Mouse (Mus musculus): ENCODE data around the gene Fra10ac1. TPM values are rescaled to one million over a fixed set of nuclear protein-coding genes. Genes with fewer than 3 reads are reported as not detected.

The Fra10ac1 gene
- polyA plus RNA-seq (2015; fragmentation: Nextera tagmentation; extraction: Ambion mirVana): 33.7 and 37.4 TPM in 2 replicates

DNA sequence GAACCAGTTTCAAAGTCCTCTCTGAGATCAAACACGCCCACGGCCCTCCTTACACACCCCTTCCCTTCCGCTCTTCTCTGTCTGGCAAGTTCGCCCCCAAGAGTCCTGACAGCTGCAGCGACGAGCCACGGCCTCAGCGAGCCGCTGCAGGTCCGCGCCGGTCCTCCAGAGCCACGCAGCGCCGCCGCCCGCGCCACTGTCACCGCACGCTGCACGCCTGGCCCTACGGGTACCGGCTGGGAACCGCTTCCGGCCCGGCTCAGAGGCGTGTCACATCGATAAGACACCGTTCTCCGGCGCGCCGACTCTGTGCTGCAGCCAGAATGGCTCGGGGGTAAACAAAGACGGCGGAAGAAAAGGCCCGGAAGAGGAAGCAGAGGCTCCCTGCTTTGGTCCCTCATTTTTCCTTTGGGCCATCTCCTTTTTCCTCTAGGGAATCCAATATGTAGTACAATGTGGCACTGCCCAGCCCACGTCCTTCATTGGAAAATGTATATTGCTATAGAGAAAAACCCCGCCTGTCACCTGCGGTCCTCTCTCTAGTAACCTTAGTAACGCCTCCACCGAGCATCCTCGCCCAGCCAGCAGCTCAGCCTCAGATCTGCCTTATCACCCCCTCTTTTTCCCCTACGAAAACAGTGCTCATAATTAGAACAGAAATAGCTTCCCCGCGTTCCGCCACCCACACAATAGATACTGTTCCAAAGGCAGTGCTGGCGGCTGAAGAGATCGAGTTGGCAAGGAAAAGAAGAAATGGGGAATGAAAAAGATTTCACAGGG, at the start of gene Fra10ac1:
Gene Fra10ac1, minus strand, starts transcription at position 252 of the 780 bp plus-strand sequence.
- Histone ChIP-seq H3K9ac (peak within 1 kb of the TSS; percentile 33), H3K27ac (peak within 1 kb of the TSS; percentile 93), H3K4me3 (replicated peaks) (peak within 1 kb of the TSS; percentile 82), H3K27me3 (replicated peaks) (no peaks in the 10 kb centered on the region), H3K9me3 (no peaks in the 10 kb centered on the region), H3K36me3 (no peaks in the 10 kb centered on the region), H3K4me1 (peaks cover 5% of the 10 kb centered on the region; the same call in 1 of the 2 replicates), H3K4me2 (peak within 1 kb of the TSS; percentile 78)
- ATAC-seq (ENCODE audit: insufficient read depth, low FRiP score, low read depth): peak; percentile 96
- WGBS: under 1% methylated on average over 49 of the region's 49 CpGs

DNA sequence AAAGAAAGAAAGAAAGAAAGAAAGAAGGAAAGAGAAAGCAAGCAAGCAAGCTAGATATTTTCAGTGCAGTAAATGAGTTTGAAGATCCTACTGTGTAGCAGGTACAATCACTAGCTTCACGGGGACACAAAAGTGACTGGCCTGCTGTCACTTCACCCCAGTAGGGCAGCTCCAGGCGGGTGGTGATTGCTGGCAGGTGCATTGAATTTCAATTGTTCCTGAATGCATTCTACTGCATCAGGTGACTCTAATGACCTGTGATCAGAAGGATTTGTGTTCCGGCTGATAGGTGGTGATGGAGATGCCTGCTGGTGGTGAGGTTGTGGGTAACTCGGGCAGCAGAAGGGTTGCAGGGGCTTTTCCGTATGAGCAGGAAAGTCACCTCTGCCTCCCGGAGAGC, 47.1 kb upstream of the Fra10ac1 start:
- Histone ChIP-seq H3K9ac (no peak overlapping the region), H3K27me3 (replicated peaks) (no peaks in the 10 kb centered on the region), H3K4me3 (replicated peaks) (no peak overlapping the region), H3K9me3 (no peaks in the 10 kb centered on the region), H3K4me2 (no peak overlapping the region), H3K4me1 (no peaks in the 10 kb centered on the region), H3K36me3 (no peaks in the 10 kb centered on the region), H3K27ac (no peak overlapping the region)
- 35% methylated on average over 6 of the region's 6 CpGs for WGBS
- ATAC-seq (ENCODE audit: insufficient read depth, low FRiP score, low read depth): no peak

DNA sequence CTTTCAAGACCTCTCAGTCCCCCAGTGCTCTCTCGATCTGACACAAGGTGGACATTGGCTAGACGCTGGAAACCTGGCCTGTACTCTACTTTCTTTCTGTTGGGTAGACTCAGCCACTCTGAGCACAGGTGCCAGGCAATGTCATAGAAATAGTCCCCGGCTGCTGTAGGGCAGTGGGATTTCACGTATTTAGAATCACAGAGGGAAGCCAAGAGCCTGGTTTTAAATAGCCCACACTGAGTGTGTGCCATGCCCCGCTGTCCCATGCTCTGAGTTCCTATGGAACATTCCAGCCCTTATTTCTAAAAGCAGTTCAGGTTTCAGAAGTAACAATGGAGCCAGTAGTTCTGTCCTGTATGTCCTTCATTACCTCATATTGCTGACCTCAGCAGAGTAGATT, 43.5 kb upstream of the Fra10ac1 start:
- Histone ChIP-seq H3K4me3 (replicated peaks) (no peak overlapping the region), H3K9ac (no peak overlapping the region), H3K9me3 (no peaks in the 10 kb centered on the region), H3K27me3 (replicated peaks) (no peaks in the 10 kb centered on the region; the same call in 1 of the 2 replicates), H3K36me3 (no peaks in the 10 kb centered on the region), H3K27ac (no peak overlapping the region), H3K4me2 (no peak overlapping the region), H3K4me1 (no peaks in the 10 kb centered on the region)
- ATAC-seq (ENCODE audit: insufficient read depth, low FRiP score, low read depth): no peak
- WGBS: 79% methylated on average over 5 of the region's 5 CpGs

DNA sequence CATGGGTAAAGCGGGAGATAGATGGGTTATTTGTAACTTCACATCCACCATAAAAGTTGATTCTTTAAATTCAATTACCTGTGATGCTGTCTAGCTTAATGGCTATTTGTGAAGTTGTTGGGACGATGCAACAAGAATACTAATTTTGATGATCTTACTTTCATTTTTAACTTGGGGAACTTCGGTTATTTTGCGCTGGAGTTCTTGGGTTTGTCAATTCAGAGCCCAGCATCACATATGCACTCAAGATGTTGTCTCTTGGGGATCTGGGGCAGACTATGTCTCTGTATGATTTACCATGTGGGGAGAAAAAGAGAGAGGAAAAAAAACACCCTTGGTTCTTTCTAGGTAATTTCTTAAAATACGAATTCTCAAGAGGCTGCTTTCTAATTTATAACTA, 41.8 kb upstream of the Fra10ac1 start:
- 86% methylated on average over 5 of the region's 5 CpGs for WGBS
- no peak for ATAC-seq (ENCODE audit: insufficient read depth, low FRiP score, low read depth)

DNA sequence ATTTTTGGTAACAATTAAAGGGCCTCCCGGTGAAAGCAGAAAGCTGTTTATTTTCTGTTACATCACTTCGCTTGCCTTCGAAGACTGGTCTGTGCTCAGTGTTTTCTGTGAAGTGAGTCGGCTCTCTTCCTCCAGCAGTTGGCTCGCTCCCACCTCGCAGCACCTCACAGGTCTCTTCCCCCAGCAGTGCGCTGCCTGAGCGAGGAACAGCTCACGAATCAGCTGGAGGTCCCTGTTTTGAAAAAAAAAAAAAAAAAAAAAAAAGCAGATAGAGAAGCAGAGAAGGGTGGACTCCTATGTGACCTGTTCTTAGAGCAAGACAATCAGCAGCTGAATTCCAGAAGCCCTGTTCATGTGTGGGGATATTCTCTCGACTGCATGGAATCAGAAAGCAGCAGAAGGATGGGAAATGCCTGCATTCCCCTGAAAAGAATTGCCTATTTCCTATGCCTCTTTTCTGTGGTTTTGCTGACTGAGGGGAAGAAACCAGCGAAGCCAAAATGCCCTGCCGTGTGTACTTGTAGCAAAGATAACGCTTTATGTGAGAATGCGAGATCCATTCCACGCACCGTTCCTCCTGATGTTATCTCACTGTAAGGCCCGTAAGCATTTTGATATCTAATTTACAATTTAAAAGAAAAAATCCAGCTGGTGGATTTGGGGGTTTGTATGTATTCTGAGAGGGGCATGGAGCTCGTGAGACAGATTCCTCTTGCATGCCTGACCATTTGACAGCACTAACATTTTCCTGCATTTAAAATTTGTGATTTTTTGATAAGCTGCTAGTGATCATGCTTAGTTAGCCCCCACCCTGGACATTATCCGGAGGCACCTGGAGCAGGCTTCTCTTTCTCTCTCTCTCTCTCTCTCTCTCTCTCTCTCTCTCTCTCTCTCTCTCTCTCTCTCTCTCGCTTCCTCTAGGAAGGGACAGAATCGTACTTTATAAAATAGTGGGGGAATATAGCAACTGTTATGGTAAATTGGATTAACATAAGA, 40.8 kb upstream of the Fra10ac1 start, which contains the start of gene Lgi1:
Gene Lgi1, plus strand, starts transcription at position 32 of the 996 bp plus-strand sequence.
- H3K27me3 ChIP-seq (replicated peaks): no peaks in the 10 kb centered on the region; the same call in 1 of the 2 replicates
- WGBS: 23% methylated on average over 21 of the region's 21 CpGs
- H3K27ac ChIP-seq: no peak within 1 kb of the TSS
- H3K36me3 ChIP-seq: no peaks in the 10 kb centered on the region
- H3K4me1 ChIP-seq: no peaks in the 10 kb centered on the region
- no peak within 1 kb of the TSS for H3K4me3 ChIP-seq (replicated peaks)
- H3K9ac ChIP-seq: no peak within 1 kb of the TSS
- no peak for ATAC-seq (ENCODE audit: insufficient read depth, low FRiP score, low read depth)
- H3K9me3 ChIP-seq: no peaks in the 10 kb centered on the region
- H3K4me2 ChIP-seq: peak within 1 kb of the TSS; percentile 41

More for the DNA sequence above, 41.8 kb upstream of the Fra10ac1 start:
- H3K36me3 ChIP-seq: no peaks in the 10 kb centered on the region
- no peak overlapping the region for H3K4me3 ChIP-seq (replicated peaks)
- H3K9me3 ChIP-seq: no peaks in the 10 kb centered on the region
- H3K27ac ChIP-seq: no peak overlapping the region
- no peak overlapping the region for H3K4me2 ChIP-seq
- H3K27me3 ChIP-seq (replicated peaks): no peaks in the 10 kb centered on the region; the same call in 1 of the 2 replicates
- H3K4me1 ChIP-seq: no peaks in the 10 kb centered on the region
- no peak overlapping the region for H3K9ac ChIP-seq

DNA sequence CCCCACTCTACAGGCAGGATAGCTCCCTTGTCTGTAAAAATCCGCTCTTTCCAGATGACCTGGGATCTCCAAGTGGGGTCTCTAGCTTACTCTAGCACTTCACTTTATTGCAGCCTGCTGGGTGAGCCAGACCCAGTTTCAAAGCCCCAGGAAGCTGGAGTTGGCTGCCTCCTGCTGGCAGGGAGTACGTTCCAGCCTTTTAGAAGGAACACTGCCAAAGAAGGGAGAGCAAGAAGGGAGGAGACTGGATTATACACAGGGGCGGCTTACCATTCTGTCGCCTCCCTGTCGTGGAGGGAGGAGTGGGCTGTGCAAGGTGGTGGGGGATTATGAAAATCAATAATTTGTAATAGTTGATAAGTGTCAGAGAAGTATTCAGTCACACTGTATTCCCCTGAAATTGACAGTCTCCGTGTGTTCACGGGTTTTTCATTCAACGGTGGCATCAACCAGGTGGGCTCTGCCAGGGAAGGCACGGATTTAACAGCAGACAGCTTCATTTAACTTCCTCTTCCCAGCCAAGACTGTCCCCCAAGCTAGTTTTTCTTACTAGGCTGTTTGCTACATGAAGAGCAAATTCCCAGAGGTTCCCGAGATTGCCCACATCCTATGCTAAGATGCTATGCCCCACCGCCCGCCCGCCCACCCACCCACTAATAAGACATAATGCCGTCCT, 40.0 kb upstream of the Fra10ac1 start:
- peak overlapping the region; percentile 41 for H3K4me2 ChIP-seq
- no peak for ATAC-seq (ENCODE audit: insufficient read depth, low FRiP score, low read depth)
- no peaks in the 10 kb centered on the region for H3K36me3 ChIP-seq
- H3K27me3 ChIP-seq (replicated peaks): no peaks in the 10 kb centered on the region; the same call in 1 of the 2 replicates
- no peaks in the 10 kb centered on the region for H3K9me3 ChIP-seq
- no peaks in the 10 kb centered on the region for H3K4me1 ChIP-seq
- H3K27ac ChIP-seq: no peak overlapping the region
- H3K9ac ChIP-seq: no peak overlapping the region
- no peak overlapping the region for H3K4me3 ChIP-seq (replicated peaks)
- WGBS: 22% methylated on average over 14 of the region's 14 CpGs

DNA sequence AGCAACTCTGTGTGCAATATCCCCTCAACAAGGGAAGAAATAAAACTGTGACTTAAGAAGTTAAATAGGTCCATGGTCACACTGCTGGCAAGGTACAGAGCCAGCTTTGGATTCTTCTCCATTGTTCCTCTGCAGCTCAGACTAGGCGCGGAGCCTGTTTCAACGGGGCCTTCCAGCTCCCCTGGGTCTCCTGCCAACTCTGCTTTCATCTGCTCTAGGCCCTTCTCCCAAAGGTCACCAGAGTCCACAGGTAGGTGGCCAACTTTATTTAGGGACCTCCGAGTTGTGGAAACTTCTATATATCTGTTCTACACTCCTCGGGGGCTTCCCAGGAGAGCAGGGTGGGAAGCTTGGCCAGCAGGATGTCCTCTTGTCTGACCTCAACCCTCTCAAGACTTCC, 37.4 kb upstream of the Fra10ac1 start:
- Histone ChIP-seq H3K4me2 (no peak overlapping the region), H3K4me1 (no peaks in the 10 kb centered on the region), H3K9me3 (no peaks in the 10 kb centered on the region), H3K36me3 (no peaks in the 10 kb centered on the region), H3K9ac (no peak overlapping the region), H3K27ac (no peak overlapping the region), H3K27me3 (replicated peaks) (no peaks in the 10 kb centered on the region; the same call in 1 of the 2 replicates), H3K4me3 (replicated peaks) (no peak overlapping the region)
- 79% methylated on average over 5 of the region's 5 CpGs for WGBS
- ATAC-seq (ENCODE audit: insufficient read depth, low FRiP score, low read depth): no peak

DNA sequence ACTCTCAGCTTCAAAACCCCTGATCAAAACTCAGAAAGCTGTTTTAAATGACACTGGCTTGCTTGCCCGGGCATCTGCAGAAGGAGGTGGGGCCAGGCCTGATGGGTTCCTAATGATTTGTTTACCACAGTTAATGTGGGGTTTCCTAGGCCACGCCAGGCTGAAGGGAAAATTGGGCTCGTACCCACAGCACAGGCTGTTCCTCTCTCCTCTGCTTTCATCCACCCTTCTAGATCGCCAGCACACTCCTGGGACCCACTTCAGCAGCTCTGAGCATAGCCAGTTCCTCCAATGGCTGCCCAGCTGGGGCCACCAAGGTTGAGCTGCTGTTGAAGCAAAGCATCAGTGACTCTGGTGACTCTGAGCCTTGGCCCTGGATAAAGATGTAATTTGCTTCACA, 36.4 kb upstream of the Fra10ac1 start:
- 39% methylated on average over 4 of the region's 4 CpGs for WGBS
- Histone ChIP-seq H3K9ac (no peak overlapping the region), H3K4me2 (no peak overlapping the region), H3K27ac (no peak overlapping the region), H3K9me3 (no peaks in the 10 kb centered on the region), H3K4me3 (replicated peaks) (no peak overlapping the region), H3K36me3 (no peaks in the 10 kb centered on the region), H3K27me3 (replicated peaks) (no peaks in the 10 kb centered on the region; the same call in 1 of the 2 replicates), H3K4me1 (no peaks in the 10 kb centered on the region)
- ATAC-seq (ENCODE audit: insufficient read depth, low FRiP score, low read depth): no peak

DNA sequence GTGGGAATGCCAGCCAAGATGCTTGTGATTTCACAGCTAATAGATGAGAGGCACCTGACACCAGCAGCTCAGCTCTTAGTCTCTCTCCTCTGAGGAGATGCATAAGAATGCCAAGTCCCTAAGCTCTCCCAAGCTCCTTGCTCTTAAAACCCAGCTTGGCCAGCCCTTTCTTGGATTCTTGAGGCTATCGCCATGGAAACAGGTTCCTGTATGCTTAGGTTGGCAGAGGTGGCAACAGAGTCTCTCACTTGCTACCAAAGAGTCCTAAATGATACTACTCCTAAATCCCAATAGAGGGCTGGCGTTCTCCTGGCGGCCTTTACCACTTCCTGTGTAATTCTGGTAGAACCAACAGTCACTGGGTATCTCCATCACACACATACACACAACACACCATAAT, 35.5 kb upstream of the Fra10ac1 start:
- no peak overlapping the region for H3K9ac ChIP-seq
- no peak overlapping the region for H3K4me3 ChIP-seq (replicated peaks)
- no peaks in the 10 kb centered on the region; the same call in 1 of the 2 replicates for H3K27me3 ChIP-seq (replicated peaks)
- no peaks in the 10 kb centered on the region for H3K9me3 ChIP-seq
- 82% methylated on average over 3 of the region's 3 CpGs for WGBS
- no peak overlapping the region for H3K27ac ChIP-seq
- no peak overlapping the region for H3K4me2 ChIP-seq
- ATAC-seq (ENCODE audit: insufficient read depth, low FRiP score, low read depth): no peak
- no peaks in the 10 kb centered on the region for H3K36me3 ChIP-seq
- no peaks in the 10 kb centered on the region for H3K4me1 ChIP-seq

DNA sequence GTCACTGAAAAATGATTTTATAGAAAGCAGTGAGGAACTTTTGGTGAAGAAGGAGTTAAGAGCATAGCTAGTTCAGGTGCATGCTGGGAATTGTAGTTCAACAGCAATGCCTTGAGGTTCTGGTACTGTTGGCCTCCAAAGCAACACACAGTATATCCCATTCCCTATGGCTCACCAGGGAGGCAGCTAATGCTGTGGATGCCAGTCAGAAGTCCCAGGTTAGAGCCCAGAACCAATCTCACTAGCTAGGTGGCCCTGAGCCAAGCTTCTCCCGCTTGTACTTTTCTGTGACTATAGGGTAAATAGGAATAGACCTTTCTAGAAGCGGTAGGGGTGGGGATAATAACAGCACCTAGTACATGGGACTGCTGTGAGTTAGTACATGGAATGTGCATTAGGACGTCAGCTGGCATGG, 34.7 kb upstream of the Fra10ac1 start:
- Histone ChIP-seq H3K4me3 (replicated peaks) (no peak overlapping the region), H3K27me3 (replicated peaks) (no peaks in the 10 kb centered on the region), H3K36me3 (no peaks in the 10 kb centered on the region), H3K4me1 (no peaks in the 10 kb centered on the region), H3K27ac (no peak overlapping the region), H3K9me3 (no peaks in the 10 kb centered on the region), H3K9ac (no peak overlapping the region), H3K4me2 (no peak overlapping the region)
- ATAC-seq (ENCODE audit: insufficient read depth, low FRiP score, low read depth): no peak; the same call in 1 of the 2 replicates
- 74% methylated on average over 3 of the region's 3 CpGs for WGBS

DNA sequence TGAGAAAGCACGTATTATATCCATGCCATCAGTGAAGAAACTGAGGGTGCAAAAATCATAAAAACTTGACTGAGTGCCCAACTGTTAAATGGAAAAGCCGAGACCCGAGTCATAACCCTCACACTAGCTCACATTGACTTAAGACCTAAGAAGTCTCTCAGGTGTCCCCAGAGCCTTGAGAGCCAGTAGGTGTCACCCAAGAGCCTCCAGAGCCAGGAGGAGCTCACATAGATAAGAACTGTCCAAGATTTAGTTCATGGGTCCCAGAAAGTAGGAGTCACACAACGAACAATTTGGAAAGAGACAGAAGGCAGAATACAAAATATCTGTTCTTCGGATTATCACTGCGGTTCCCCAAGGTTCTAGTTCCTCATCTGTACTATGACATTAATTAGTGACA, 29.8 kb upstream of the Fra10ac1 start:
- Histone ChIP-seq H3K4me1 (no peaks in the 10 kb centered on the region), H3K4me3 (replicated peaks) (no peak overlapping the region), H3K36me3 (no peaks in the 10 kb centered on the region), H3K27ac (no peak overlapping the region), H3K9ac (no peak overlapping the region), H3K27me3 (replicated peaks) (no peaks in the 10 kb centered on the region), H3K9me3 (no peaks in the 10 kb centered on the region), H3K4me2 (no peak overlapping the region)
- 63% methylated on average over 6 of the region's 6 CpGs for WGBS
- no peak for ATAC-seq (ENCODE audit: insufficient read depth, low FRiP score, low read depth)
